9 mouse cellular contexts compared by ENCODE assay signal in the genomic region with DNA sequence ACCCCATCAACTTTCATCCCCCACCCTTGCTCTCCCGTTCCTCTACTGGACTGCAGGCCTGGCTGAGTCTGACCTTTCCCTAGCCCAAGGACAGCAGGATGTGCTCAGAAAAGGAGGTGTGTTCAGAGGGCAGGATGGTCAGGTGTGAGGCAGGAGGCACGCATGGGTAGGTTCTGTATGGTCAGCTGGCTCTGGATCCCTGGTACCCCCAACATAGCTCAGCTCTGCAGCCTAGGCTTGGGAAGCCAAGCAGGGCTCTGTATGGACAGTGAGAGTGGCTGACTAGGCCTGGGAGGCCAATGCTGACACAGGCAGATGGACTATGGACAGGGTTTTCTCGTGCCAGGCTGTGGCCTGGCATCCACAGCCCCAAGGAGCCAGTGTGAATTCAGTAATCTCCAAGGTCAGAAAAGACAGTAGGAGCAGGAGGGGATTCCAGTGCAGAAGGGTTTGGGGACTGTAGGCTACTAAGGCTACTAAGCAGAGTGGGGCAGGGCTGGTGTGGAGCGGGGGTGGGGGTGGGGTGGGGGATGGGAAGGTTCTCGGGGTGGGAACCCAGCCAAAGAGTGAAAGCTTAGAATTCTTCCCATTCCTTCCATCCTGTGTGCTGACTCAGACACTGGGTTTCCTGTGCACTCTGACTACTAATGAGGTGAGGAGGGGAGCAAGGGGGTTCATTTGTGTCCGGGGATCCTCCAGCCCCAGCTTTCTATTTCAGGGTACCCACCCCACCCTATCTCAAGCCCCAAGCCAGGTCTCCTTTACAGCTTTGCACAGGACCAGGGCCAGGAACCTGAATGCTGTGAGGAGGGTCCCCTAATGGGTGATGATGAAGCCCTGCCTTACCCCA. TPM values are rescaled to one million over a fixed set of nuclear protein-coding genes. Genes with fewer than 3 reads are reported as not detected.
A peak's percentile ranks its signal among the peaks of the same experiment; 100 is the strongest.
DNase-seq lines count a peak whose midpoint lies in the region; ATAC-seq lines count a peak whose summit lies in the region.
"Had no signal": no experiment of that assay in that cellular context is flagged by ENCODE, and none has a peak within 500 bp of the region (broad histone marks: within the 10 kb centered on the region; RNA-seq: fewer than 3 reads in every experiment).

No protein-coding gene starts in this region.

- H3K4me1 ChIP-seq in heart, embryonic 12.5 days (replicated peaks), result peaks cover 45% of the 10 kb centered on the region
- H3K4me1 ChIP-seq in kidney, embryonic 14.5 days (ENCODE audit: control insufficient read depth, insufficient read depth, low read length), result peaks cover 29% of the 10 kb centered on the region

- no peaks in the 10 kb centered on the region for H3K9me3 ChIP-seq in heart, embryonic 12.5 days (replicated peaks)
- no peaks in the 10 kb centered on the region for H3K9me3 ChIP-seq in kidney, embryonic 14.5 days (ENCODE audit: control insufficient read depth, low read length)

- no peaks in the 10 kb centered on the region for H3K27me3 ChIP-seq in heart, embryonic 12.5 days (replicated peaks)
- no peaks in the 10 kb centered on the region for H3K27me3 ChIP-seq in kidney, embryonic 14.5 days (ENCODE audit: control insufficient read depth, insufficient read depth, low read length)

- no peak for DNase-seq in heart, postnatal 36 days
- DNase-seq in ES-CJ7 (ENCODE audit: low read depth, low spot score), result peak; percentile 62
- DNase-seq in cerebellum, postnatal 25 days, result peak; percentile 65 to 69
- DNase-seq in ovary, adult 18-20 months (ENCODE audit: low spot score), result no peak
- no peak for DNase-seq in right cerebral cortex, adult 2 months (ENCODE audit: low spot score in 2 of 2)
- no peak for DNase-seq in testis, postnatal 10 days (ENCODE audit: low spot score)
- DNase-seq: spleen, adult 18-20 months had no signal

- no peak overlapping the region for H3K4me3 ChIP-seq in heart, embryonic 12.5 days
- H3K4me3 ChIP-seq in kidney, embryonic 14.5 days (ENCODE audit: low read length), result no peak overlapping the region

- peak overlapping the region; percentile 42 for H3K27ac ChIP-seq in heart, embryonic 12.5 days (ENCODE audit: poor library complexity, severe bottlenecking)
- H3K27ac ChIP-seq in kidney, embryonic 14.5 days (ENCODE audit: low read depth, low read length), result 0 out of 2 replicates have a peak overlapping the region, but pooled peaks have one; percentile 11

- WGBS in heart, embryonic 12.5 days, result 23% methylated on average over 6 of the region's 6 CpGs
- WGBS in kidney, embryonic 14.5 days, result 47% methylated on average over 6 of the region's 6 CpGs

- no peaks in the 10 kb centered on the region for H3K36me3 ChIP-seq in heart, embryonic 12.5 days
- H3K36me3 ChIP-seq in kidney, embryonic 14.5 days (ENCODE audit: control insufficient read depth, insufficient read depth, low read length), result no peaks in the 10 kb centered on the region

- no peak overlapping the region for H3K9ac ChIP-seq in heart, embryonic 12.5 days
- H3K9ac ChIP-seq in kidney, embryonic 14.5 days (ENCODE audit: low read depth, low read length), result peak overlapping the region; percentile 28; the same call in 1 of the 2 replicates

- ATAC-seq in heart, embryonic 12.5 days (ENCODE audit: insufficient number of reproducible peaks, low FRiP score), result peak; percentile 40
- ATAC-seq in kidney, embryonic 14.5 days (ENCODE audit: low FRiP score, low TSS enrichment), result no peak; the same call in 1 of the 2 replicates

- intact Hi-C loops in heart, postnatal 36 days (cut with DNase I), result no loop called here

- 0 out of 2 replicates have a peak overlapping the region, but pooled peaks have one; percentile 4 for H3K4me2 ChIP-seq in heart, embryonic 12.5 days
- H3K4me2 ChIP-seq in kidney, embryonic 14.5 days (replicated peaks; ENCODE audit: low read depth, low read length), result no peak overlapping the region

RNA-seq across cellular contexts. Expression of gene Pim3, which starts 7.6 kb away (rescaled TPM):
- polyA plus RNA-seq in heart, embryonic 12.5 days (2016; fragmentation: Nextera tagmentation; extraction: Ambion mirVana), result 67.5 and 68.1 TPM in 2 replicates
- total RNA-seq in heart, postnatal 36 days (2021), result 100 to 1,000 TPM; 120 to 134 TPM
- polyA plus RNA-seq in kidney, embryonic 14.5 days (2014; fragmentation: Nextera tagmentation; extraction: Ambion mirVana), result 37.4 and 46.2 TPM in 2 replicates

RNA-seq across cellular contexts. Expression of gene Creld2, which starts 34.9 kb away (rescaled TPM):
- polyA plus RNA-seq in heart, embryonic 12.5 days (2016; fragmentation: Nextera tagmentation; extraction: Ambion mirVana), result 61.9 and 66.4 TPM in 2 replicates
- 10 to 100 TPM; 16.5 to 27.9 TPM for total RNA-seq in heart, postnatal 36 days (2021)
- 80.3 and 100 TPM in 2 replicates for polyA plus RNA-seq in kidney, embryonic 14.5 days (2014; fragmentation: Nextera tagmentation; extraction: Ambion mirVana)

RNA-seq across cellular contexts. Expression of gene Alg12, which starts 35.2 kb away (rescaled TPM):
- polyA plus RNA-seq in heart, embryonic 12.5 days (2016; fragmentation: Nextera tagmentation; extraction: Ambion mirVana), result 9.3 and 9.4 TPM in 2 replicates
- 10 to 100 TPM in 1 of 2 experiments, 1 to 10 TPM in 1; 8.9 to 10.1 TPM for total RNA-seq in heart, postnatal 36 days (2021)
- 8.6 and 13.7 TPM in 2 replicates for polyA plus RNA-seq in kidney, embryonic 14.5 days (2014; fragmentation: Nextera tagmentation; extraction: Ambion mirVana)

Comparison
In these comparisons a context has a peak if more than half of its experiments do, and no peak if none do; other contexts are left out.
1. DNase-seq: peak in ES-CJ7 (single experiment) and cerebellum, postnatal 25 days (2 of 2); none in heart, postnatal 36 days (0 of 2), ovary, adult 18-20 months (single experiment), right cerebral cortex, adult 2 months (0 of 2) and testis, postnatal 10 days (single experiment).